Mouse (Mus musculus) limb, embryonic 11.5 days (tissue): ENCODE results near the gene Gstt3. TPM values are rescaled to one million over a fixed set of nuclear protein-coding genes. Genes with fewer than 3 reads are reported as not detected.
"Not testable (repeated sequence)": the region's sequence is repeated elsewhere in the genome, so short reads cannot be mapped to it uniquely, and the experiment has no call there.

Source experiments
- ATAC-seq: fragments of 200-750 bp; cut with Nextera tagmentation; 2 replicates; pipeline ENCODE4 v1.8.0; 2017; ENCODE audit warnings: low read depth; ENCODE audit not compliant: insufficient number of reproducible peaks, low FRiP score, low TSS enrichment
- DNase-seq: peaks from one replicate; pipeline ENCODE4 v3.0.0-alpha.2; 2015; ENCODE audit warnings: low spot score
- H3K27ac ChIP-seq: fragments of 300-500 bp; sonication (generic); replicated peaks from 2 replicates; pipeline ENCODE4 v1.5.1; 2014; ENCODE audit warnings: low read depth, mild to moderate bottlenecking, low read length
- H3K27me3 ChIP-seq: fragments of 300-500 bp; sonication (generic); 2 replicates; pipeline ENCODE4 v1.6.1; 2014; ENCODE audit warnings: mild to moderate bottlenecking, low read length, mixed read lengths; ENCODE audit not compliant: control insufficient read depth, insufficient read depth
- H3K36me3 ChIP-seq: fragments of 300-500 bp; sonication (generic); 2 replicates; pipeline ENCODE4 v1.6.1; 2014; ENCODE audit warnings: mild to moderate bottlenecking, low read length, moderate library complexity, mixed read lengths; ENCODE audit not compliant: control insufficient read depth, insufficient read depth
- H3K4me1 ChIP-seq: fragments of 300-500 bp; sonication (generic); 2 replicates; pipeline ENCODE4 v1.6.1; 2014; ENCODE audit warnings: low read length, mixed read lengths; ENCODE audit not compliant: control insufficient read depth, insufficient read depth
- H3K4me2 ChIP-seq: fragments of 300-500 bp; sonication (generic); 2 replicates; pipeline ENCODE4 v1.6.1; 2014; ENCODE audit warnings: low read depth, mild to moderate bottlenecking, moderate library complexity; ENCODE audit not compliant: severe bottlenecking
- H3K4me3 ChIP-seq: fragments of 300-500 bp; sonication (generic); 2 replicates; pipeline ENCODE4 v1.5.1; 2014; ENCODE audit warnings: low read depth, low read length
- H3K9ac ChIP-seq: fragments of 300-500 bp; sonication (generic); 2 replicates; pipeline ENCODE4 v1.6.1; 2014; ENCODE audit warnings: mild to moderate bottlenecking, low read length
- H3K9me3 ChIP-seq: fragments of 300-500 bp; sonication (generic); 2 replicates; pipeline ENCODE4 v1.6.1; 2016; ENCODE audit warnings: low read length; ENCODE audit not compliant: control insufficient read depth
- WGBS: fragments of 180-500 bp; shearing (Covaris S2); extraction: QIAGEN DNeasy Blood & Tissue Kit; methylation state at CpG from one replicate; pipeline ENCODE4 v1.1.7; 2014; 5-methylcytosine and 5-hydroxymethylcytosine counted together
- polyA plus RNA-seq: library from polyadenylated mRNA; unstranded; fragments of >200 nt; fragmentation: Nextera tagmentation; extraction: Ambion mirVana; gene quantifications from 2 replicates; pipeline ENCODE4 v1.2.1, GENCODE M21; 2014

Gstt3 gene
- polyA plus RNA-seq, 1 experiment from 2014 or later, result 7.9 TPM

- ATAC-seq, result no peak
- WGBS, result 86% methylated on average over 5 of the region's 5 CpGs
These were observed 7.1 kb downstream of the Gstt3 start for GRCm38 (mm10) chr10:75774102-75774501.

GRCm38 (mm10) chr10:75772795-75773664 is 8.2 kb downstream of the Gstt3 start, which contains the start of gene Ddt:
Ddt (minus strand) TSS chr10:75773414.
- no peak within 1 kb of the TSS for H3K27ac ChIP-seq
- peak within 1 kb of the TSS; percentile 92 for H3K4me2 ChIP-seq
- no peaks in the 10 kb centered on the region for H3K27me3 ChIP-seq
- peak within 1 kb of the TSS; percentile 73 for H3K4me3 ChIP-seq
- H3K4me1 ChIP-seq, result 0 out of 2 replicates have a peak, but pooled peaks cover 2% of the 10 kb centered on the region
- peak within 1 kb of the TSS; percentile 62 for H3K9ac ChIP-seq
- DNase-seq (peak; percentile 91), ATAC-seq (peak; percentile 95)
- H3K36me3 ChIP-seq, result no peaks in the 10 kb centered on the region
- under 1% methylated on average over 47 of the region's 47 CpGs for WGBS
- no peaks in the 10 kb centered on the region for H3K9me3 ChIP-seq

More at GRCm38 (mm10) chr10:75774102-75774501, 7.1 kb downstream of the Gstt3 start:
- H3K4me2 ChIP-seq, result no peak overlapping the region
- no peaks in the 10 kb centered on the region for H3K36me3 ChIP-seq
- H3K4me1 ChIP-seq, result 0 out of 2 replicates have a peak, but pooled peaks cover 2% of the 10 kb centered on the region
- no peak for DNase-seq
- no peaks in the 10 kb centered on the region for H3K9me3 ChIP-seq
- H3K27ac ChIP-seq, result no peak overlapping the region
- H3K9ac ChIP-seq, result no peak overlapping the region
- H3K27me3 ChIP-seq, result no peaks in the 10 kb centered on the region
- H3K4me3 ChIP-seq, result no peak overlapping the region

GRCm38 (mm10) chr10:75767756-75768155 is 13.5 kb downstream of the Gstt3 start:
- not testable (repeated sequence) for H3K4me1 ChIP-seq, DNase-seq, H3K4me3 ChIP-seq, H3K36me3 ChIP-seq, ATAC-seq, H3K9ac ChIP-seq, H3K9me3 ChIP-seq, H3K27ac ChIP-seq, H3K4me2 ChIP-seq, H3K27me3 ChIP-seq
- 44% methylated on average over 5 of the region's 5 CpGs for WGBS

GRCm38 (mm10) chr10:75766856-75767255 is 14.4 kb downstream of the Gstt3 start:
- Histone ChIP-seq H3K27ac (no peak overlapping the region), H3K4me1 (peaks cover 3% of the 10 kb centered on the region; the same call in 1 of the 2 replicates), H3K4me3 (no peak overlapping the region), H3K9ac (no peak overlapping the region), H3K4me2 (no peak overlapping the region), H3K9me3 (no peaks in the 10 kb centered on the region), H3K27me3 (no peaks in the 10 kb centered on the region), H3K36me3 (no peaks in the 10 kb centered on the region)
- DNase-seq (no peak), ATAC-seq (no peak)
- 87% methylated on average over 6 of the region's 6 CpGs for WGBS

- H3K27ac ChIP-seq, result no peak overlapping the region
- ATAC-seq, result peak; percentile 33; the same call in 1 of the 2 replicates
- DNase-seq, result peak; percentile 91
These were observed 16.4 kb downstream of the Gstt3 start for GRCm38 (mm10) chr10:75764519-75765473.

GRCm38 (mm10) chr10:75763682-75764518 is 17.3 kb downstream of the Gstt3 start, which contains the start of gene Cabin1:
Cabin1 (minus strand) TSS chr10:75764341.
- Histone ChIP-seq H3K9me3 (no peaks in the 10 kb centered on the region), H3K4me1 (peaks cover 3% of the 10 kb centered on the region; the same call in 1 of the 2 replicates), H3K27me3 (no peaks in the 10 kb centered on the region), H3K4me3 (peak within 1 kb of the TSS; percentile 53), H3K9ac (peak within 1 kb of the TSS; percentile 79), H3K36me3 (no peaks in the 10 kb centered on the region), H3K27ac (no peak within 1 kb of the TSS), H3K4me2 (peak within 1 kb of the TSS; percentile 82)
- DNase-seq (peak; percentile 99), ATAC-seq (peak; percentile 96)
- under 1% methylated on average over 61 of the region's 61 CpGs for WGBS

More at GRCm38 (mm10) chr10:75764519-75765473, 16.4 kb downstream of the Gstt3 start:
- H3K4me2 ChIP-seq, result peak overlapping the region; percentile 62
- no peaks in the 10 kb centered on the region for H3K27me3 ChIP-seq
- H3K4me1 ChIP-seq, result peaks cover 3% of the 10 kb centered on the region; the same call in 1 of the 2 replicates
- H3K4me3 ChIP-seq, result peak overlapping the region; percentile 53
- no peaks in the 10 kb centered on the region for H3K9me3 ChIP-seq
- 2% methylated on average over 27 of the region's 27 CpGs for WGBS
- peak overlapping the region; percentile 46; the same call in 1 of the 2 replicates for H3K9ac ChIP-seq
- no peaks in the 10 kb centered on the region for H3K36me3 ChIP-seq

- H3K27ac ChIP-seq, result no peak overlapping the region
- DNase-seq, result no peak
- H3K4me2 ChIP-seq, result no peak overlapping the region
- no peaks in the 10 kb centered on the region for H3K27me3 ChIP-seq
- no peak for ATAC-seq
- H3K9ac ChIP-seq, result no peak overlapping the region
- H3K4me1 ChIP-seq, result peaks cover 3% of the 10 kb centered on the region; the same call in 1 of the 2 replicates
- 0 out of 2 replicates have a peak, but pooled peaks cover 2% of the 10 kb centered on the region for H3K36me3 ChIP-seq
- no peak overlapping the region for H3K4me3 ChIP-seq
- 98% methylated on average over 3 of the region's 3 CpGs for WGBS
- H3K9me3 ChIP-seq, result no peaks in the 10 kb centered on the region
These were observed 18.8 kb downstream of the Gstt3 start for GRCm38 (mm10) chr10:75762413-75762812.
